Mouse (Mus musculus): ENCODE results near the gene Slc20a1.

Gene Slc20a1

DNA sequence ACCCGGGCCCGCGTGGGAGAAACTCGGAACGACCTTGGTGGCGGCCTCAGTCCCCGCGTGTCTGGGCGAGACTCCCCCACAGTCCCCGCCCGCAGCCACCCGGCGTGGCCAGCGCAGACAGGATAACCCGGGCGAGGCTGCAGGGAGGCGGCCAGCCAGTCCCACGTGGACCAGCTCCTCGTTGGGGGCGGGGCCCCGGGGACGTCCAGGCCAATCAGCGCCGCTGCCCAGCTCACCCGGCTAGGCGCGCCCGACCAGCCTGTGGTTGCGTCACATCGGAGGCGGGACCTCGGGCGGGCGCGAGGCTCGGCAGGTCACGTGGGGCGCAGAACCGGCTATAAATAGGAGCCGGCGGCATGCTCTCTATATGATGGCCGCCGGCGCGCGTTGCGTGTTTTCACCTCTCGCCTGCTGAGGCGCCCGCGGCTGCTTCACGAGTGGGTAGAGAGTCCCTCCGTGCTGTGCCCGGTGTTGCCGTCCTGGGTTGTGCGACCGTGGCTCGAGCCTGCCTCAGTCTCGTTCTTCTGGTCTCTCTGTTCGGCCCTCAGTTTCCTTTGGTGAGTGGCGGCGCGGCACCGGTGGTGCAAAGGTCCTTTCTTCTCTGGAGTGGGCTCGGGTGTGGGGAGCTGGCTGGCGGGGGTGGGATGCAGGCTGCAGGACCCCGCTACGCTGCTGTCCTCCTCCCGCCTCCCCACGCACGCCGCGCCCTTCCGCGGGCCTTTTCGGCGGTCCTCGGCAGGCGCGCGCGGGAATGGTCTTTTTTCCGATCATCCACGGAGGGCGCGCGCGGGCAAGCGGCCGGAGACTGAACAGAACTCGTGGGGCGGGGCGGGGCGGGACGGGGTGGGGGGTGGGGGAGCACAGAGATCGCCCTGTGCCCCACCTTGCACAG lies at the start of gene Slc20a1:
Slc20a1 (plus strand) TSS at position 329 of the 892 bp plus-strand sequence.
- peak; percentile 76 for DNase-seq (ENCODE audit: extremely low read depth, low read depth)

DNA sequence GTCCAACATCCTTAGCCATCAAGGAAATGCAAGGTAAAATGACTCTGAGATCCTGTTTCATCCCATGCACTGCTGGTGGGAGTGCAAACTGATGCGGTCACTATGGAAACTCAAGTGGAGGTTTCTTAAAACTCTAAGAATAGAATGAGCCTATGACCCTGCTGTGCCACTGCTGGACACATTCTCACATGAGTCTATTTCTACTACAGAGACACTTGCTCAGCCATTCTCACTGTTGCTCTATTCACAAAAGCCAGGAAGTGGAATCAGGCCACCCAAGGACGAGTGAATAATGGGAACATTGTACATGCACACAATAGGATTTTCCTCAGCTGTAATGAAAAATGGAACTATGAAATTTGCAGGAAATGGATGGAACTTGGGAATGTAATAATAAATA lies 49.7 kb upstream of the Slc20a1 start:
- no peak for DNase-seq (ENCODE audit: extremely low read depth, low read depth)

DNA sequence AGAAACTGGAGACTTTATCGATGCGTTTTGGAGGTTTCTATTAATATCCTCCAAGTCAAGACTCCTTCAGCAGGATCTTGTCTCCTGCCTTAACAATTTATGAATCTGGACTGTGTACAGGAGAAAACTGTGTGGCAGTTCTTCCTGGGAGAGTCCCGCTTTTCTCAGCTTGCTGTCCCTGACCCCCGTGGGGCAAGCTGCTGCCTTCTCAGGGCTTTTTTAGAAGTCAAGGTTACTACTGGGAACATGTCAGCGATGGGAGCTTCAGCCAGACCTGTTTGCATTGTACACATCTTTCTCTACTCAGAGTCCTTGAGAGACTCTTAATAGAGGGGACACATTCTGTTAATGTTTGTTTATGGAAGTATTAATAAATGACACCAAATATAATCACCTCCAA lies 48.2 kb upstream of the Slc20a1 start:
- no peak for DNase-seq (ENCODE audit: extremely low read depth, low read depth)

DNA sequence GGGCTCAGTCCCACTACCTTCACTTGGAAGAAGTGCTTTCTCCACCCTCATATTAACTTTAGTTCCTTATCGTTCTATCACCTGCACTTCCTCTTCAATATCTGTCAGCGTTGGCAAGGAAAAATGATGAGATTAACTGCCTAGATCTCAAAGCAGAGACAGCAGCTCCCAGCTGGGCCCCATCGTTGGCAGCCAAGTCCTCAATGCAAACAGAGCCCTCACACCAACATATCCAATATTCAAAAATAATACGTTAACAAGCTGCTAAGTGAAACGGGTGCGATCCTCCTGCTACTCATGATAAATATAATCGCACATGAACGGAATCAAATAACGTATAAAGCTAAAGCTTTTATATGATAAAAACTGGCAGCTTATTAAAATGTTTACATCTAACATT lies 47.5 kb upstream of the Slc20a1 start:
- no peak for DNase-seq (ENCODE audit: extremely low read depth, low read depth)

DNA sequence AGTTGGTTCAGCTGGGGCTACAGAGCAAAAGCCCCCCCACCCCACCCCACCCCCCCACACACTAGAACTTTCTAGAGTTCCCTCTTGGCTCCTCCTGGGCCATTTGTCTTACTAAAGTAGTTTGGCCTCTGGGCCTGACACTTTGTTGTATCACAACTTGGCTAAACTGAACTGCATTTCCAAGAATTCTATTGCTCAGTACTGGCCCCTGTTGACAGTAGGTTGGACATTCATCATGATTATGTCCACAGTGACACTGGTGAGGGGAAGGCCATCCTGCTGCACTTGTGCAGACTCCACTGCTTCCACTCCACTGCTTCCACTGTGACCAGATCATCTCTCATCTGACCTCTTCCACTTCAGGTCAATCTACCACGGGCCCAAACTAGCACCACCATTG lies 45.8 kb upstream of the Slc20a1 start:
- no peak for DNase-seq (ENCODE audit: extremely low read depth, low read depth)

DNA sequence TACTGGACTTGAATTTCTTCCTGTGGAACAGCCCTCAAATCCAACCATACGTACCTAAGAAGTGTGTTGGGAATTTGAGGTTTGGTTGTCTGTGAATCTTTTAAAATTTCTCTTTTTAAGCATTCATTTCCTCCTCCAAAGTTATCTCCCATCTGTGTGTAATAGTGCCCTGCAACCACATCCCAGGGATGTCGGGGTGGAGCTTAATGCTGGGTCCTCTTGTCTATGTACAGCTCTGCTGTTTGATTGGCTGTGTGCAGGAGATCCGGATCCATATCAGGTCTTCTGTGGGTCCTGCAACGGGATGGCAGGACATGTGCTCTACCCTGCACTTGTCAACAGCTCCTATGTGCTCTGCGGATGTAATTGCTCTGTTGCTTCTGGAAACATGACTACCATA lies 33.7 kb upstream of the Slc20a1 start:
- no peak for DNase-seq (ENCODE audit: extremely low read depth, low read depth)

DNA sequence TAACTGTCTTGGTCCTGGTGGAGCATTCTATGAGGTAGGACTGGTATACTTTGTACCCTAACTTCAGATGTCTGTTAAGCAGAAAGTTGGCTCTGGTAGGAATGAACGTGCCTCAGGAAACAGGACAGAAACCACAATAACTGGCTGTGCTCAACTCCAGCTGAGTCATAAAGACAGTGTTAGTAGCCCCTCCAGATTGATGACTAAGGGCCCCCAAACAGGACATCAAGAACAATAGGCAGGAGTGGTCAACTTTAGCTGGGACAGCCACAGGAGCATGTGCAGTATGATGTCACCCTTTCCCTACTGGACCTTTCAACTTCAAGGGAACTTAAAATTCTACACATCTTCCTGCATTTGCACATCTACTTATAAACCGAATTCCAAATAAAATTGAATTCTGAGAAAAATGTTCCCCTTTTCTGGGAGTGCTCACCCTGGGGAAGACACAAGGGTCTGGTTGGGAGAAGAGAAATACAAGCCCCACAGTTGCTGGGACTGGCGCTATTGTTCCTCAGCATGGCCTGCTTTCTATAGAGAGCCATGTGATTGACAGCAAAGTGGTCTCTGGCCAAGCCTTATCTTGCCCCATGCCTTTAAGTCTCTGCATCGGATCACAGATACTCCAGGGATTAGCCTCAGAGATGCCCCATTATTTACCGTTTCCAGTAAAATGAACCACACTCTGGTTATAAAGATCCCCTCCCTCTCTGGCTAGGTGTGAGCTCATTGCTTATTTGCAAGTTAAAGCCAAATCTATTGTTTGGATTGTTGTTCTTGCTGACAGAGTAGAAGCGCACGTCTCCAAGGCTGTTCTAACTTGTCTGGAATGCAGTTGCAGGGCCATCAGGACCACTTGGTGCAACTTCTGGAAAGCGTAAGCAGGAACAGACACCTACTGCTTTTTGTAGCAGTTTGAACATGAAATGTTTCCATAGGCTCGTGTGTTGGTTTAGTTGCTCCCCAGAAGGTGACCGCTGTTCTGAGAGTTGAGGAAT lies 31.8 kb upstream of the Slc20a1 start:
- no peak for DNase-seq (ENCODE audit: extremely low read depth, low read depth)

DNA sequence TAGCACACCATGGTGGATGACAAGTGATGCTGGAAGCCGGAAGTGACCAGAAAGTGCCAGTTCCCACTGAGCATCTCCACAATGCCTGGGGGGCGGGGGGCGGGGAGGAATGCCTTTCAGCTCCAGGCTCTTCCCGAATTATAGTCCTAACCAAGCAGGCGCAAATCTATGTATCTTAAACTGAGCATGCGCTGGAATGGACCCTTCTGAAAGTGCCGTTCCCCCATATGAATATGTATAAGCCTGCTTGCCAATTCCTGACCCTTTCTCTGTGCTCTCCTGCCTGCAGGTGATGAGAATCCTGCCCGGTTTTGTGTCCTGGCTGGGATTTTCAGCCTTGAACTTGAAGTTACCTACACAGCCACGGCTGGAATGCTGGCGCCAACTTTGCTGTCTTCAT lies 25.2 kb upstream of the Slc20a1 start:
- no peak for DNase-seq (ENCODE audit: extremely low read depth, low read depth)

DNA sequence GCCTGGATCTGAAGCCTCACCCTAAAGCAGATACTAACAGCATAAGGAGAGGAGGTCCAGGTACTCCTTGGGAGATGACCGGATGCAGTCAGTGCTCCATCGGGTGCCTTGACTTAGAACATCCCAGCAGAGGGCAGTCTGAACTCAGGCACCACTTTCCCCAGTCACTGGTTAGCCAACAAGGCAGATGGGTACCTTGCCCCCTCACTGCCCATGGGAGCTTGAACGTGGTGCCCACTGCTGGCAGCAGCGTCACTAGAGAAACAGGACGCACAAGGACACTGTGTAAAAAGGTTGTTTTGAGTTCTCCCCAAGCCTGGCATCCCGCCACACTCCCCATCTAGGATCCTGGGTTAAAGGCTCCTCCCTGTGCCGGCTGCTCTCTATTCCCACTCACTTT lies 24.1 kb upstream of the Slc20a1 start:
- DNase-seq (ENCODE audit: extremely low read depth, low read depth), result no peak

DNA sequence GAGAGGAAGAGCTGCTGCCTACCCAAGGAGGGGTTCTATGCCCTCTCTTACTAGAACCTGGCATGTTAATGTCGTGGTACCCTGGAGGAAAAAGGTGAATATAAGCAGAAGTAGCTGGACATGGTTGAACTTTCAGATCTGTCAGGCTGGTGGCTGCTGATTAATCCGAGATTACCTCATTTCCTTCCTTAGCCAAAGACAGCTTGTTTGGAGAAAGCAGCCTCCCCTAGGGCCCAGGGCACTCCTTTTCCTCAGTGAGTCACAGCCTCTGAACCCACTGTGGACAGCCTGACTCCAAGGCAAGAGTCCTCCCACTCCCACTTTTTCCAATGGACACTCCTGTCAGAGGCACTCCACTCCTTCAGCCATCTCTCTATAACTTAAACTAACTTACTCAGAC lies 22.9 kb upstream of the Slc20a1 start:
- no peak for DNase-seq (ENCODE audit: extremely low read depth, low read depth)

DNA sequence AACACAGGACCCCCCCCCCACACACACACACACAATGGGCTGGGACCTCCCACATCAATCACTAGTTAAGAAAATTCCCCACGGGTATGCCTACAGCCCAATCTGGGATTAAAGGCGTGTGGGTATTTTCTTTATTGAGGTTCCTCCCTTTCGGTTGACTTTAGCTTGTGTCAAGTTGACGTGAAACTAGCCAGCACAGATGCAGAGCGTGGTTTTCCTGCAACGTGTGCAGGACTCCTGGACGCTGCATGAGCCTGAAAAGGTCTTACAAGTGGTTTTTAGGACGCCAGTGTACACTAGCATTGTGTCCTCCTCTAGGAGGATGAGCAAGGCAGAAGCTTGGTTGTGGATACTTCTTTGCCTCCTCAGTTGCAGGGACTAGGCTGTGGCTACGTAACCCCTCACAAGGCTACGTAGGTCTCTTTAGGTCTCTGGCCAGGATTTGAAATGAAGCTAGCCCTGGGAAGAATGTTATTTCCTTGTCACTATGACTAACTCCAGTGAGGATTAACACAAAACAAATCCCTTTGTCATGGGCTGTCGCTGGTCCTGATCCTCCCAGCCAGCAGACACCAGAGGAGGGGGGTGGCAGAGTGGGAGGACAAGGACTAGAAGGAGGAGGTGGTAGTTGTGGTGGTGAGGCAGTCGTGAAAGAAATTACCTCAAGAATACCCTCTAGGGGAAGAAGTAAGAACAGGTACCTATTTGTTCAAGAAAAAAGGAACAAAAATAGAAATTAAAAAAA lies 21.7 kb upstream of the Slc20a1 start:
- DNase-seq (ENCODE audit: extremely low read depth, low read depth), result no peak

DNA sequence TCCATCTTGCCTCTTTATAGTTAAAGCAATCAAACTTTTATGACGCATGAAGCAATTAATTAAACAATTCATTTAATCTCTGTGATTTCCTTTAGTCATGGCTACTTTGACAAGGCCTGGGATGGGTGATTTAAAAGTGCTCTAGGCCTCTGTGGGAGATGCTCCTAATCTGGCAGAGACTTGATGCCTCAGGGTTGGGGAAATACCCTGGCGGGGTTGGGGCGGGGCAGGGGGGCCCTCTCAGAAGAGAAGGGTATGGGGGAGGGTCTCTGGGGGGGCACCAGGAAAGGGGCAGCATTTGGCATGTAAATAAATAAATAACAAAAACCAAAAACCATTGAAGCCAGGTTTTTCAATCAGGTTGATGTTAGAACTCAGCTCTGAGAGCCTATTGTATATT lies 20.9 kb upstream of the Slc20a1 start:
- DNase-seq (ENCODE audit: extremely low read depth, low read depth), result no peak

DNA sequence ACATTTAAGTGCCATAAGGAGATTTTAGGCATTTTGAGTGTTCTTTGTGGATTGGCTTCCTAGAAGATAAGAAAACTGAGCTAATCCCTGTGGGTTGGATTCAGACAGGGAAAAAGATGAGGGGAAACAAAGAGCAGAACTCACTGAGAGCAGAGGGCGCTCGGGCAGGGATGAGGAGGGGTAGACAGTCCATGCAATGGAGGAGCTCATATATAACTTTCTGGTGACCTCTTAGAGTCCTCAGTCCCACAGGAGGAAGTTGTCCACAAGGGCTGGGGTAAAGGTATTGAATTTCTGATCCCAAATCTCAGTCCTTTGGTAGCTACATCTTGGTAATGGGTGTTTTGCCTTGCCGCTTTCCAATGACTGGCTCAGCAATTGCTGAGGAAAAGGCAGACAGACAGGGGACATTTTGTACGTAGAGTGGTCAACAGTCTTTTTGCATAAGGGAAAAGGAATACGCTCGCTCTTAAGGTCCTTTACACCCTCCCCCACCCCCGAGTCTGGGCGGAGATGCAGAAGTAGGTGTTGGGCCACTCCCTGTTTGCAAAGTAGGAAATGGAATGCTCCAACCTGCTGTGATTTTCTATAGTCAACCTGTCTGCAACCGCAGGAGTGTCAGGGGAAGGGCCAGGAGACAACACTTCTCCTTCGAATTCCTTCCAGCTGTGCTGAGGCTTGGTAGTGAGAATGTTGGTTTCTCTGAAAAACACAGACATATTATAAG lies 20.2 kb upstream of the Slc20a1 start:
- no peak for DNase-seq (ENCODE audit: extremely low read depth, low read depth)

DNA sequence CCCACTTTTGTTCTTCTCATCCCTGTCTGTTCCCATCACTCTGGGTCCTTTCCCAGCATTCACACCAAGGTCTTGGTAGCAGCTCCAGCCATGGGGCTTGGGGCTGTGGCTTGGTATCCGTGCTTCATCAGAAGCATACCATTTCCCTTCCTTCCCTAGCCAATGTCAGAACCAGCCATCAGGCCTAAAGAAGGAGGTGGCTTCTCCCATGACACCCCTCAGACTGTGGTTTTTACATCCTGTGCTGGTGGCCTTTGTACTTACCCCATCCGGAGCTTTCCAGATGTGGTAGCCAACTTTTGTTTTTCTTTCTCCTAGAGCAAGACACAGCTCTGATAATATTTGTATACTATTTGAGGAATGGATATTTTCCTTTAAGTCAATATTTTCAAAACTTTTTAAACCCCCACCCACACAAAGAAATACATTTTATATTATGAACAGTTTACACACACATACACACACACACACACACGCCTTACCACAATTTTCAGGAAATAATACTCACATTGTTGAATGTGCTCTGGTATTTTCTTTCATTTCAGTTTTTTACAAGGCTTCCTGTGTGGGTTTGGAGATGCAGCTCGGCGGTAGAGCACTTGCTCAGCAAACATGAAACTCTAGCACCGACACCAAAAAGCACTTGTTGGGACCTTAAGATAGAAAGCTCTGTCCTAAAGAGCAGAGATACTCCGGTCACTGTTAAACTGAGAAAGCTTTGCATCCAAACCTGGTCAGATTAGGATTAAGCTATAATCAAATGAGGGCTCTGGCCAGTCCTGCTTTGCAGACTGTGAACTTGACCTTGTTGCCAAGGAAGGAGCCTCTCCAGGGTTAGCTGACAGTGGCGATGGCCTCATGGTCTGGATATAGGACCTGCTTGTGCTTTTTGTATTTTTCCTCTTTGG lies 18.4 kb upstream of the Slc20a1 start:
- no peak for DNase-seq (ENCODE audit: extremely low read depth, low read depth)

DNA sequence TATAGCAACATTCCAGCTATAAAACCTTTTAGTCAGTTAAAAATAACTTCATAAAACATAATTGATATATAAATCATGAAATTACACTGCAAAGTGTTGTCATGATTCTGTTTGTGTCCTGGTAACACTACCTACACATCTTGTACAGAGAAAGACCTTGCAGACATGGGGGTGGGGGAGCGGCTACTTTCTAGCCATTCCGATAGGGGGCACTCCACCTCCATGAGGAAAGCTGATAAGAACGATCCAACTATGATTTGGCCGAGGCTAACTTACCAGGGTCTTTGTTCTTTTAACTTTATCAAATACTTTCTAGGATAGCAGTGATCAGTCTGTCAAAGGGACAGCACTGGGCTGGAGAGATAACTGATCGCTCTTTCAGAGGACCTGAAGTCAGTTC lies 17.1 kb upstream of the Slc20a1 start:
- DNase-seq (ENCODE audit: extremely low read depth, low read depth), result no peak

DNA sequence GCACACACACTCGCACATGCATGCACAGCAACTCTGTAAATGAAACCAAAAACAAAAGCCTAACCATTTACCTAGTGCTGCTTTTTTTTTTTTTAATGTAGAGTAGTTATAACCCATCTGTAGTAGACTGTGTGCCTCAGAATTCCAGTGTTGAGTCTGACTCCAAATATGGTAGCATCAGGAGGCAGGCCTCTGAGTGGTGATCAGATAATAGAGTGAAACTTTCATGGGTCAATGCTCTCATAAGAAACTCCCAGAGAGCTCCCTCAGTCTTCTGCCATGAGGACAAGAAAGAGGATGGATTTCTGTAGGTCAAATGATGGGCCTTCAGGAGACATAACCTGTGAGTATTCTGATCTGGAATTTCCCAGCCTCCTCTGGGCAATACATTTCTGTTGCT lies 16.2 kb upstream of the Slc20a1 start:
- no peak for DNase-seq (ENCODE audit: extremely low read depth, low read depth)

DNA sequence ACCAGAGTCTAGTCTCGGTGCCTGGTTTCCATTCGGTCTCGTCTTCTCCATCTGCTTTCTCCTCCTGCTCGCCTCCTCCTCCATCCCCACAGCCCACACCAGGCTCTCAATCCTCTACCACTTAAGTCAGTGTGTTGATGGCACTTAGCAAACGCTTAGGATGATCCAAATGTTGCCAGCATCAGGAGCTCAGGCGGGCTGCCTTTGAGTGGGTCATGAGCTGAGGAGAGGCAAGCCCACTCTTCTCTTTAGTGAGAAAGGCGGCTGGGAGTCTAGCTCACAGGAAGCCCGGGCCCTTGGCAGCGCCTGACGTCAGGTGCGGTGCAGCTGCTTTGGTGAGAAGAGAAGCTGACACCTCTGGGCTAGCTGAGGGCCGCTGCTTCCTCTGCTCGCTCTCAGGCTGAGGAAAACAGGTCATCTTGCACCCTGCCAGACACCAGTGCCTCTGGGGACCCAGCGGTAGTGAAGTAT lies 15.0 kb upstream of the Slc20a1 start:
- DNase-seq (ENCODE audit: extremely low read depth, low read depth), result no peak

DNA sequence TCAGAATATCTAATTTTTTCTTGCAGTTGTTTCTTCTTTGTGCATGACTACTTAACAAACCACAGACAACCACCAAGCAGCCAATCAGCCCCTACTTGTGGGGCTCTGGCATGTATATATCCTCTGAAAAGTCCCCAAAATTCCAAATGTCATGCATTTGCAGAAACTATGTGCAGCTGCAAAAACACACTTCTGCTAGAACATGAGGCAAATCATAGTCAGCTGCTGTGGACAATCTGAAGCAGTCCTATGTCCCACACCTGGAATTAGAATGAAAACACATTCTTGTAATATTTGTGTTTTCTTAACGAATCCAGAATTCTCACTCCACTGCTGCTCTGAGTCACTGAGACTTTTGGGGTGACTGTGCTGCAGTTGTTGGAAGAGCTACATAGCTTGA lies 13.7 kb upstream of the Slc20a1 start:
- no peak for DNase-seq (ENCODE audit: extremely low read depth, low read depth)

DNA sequence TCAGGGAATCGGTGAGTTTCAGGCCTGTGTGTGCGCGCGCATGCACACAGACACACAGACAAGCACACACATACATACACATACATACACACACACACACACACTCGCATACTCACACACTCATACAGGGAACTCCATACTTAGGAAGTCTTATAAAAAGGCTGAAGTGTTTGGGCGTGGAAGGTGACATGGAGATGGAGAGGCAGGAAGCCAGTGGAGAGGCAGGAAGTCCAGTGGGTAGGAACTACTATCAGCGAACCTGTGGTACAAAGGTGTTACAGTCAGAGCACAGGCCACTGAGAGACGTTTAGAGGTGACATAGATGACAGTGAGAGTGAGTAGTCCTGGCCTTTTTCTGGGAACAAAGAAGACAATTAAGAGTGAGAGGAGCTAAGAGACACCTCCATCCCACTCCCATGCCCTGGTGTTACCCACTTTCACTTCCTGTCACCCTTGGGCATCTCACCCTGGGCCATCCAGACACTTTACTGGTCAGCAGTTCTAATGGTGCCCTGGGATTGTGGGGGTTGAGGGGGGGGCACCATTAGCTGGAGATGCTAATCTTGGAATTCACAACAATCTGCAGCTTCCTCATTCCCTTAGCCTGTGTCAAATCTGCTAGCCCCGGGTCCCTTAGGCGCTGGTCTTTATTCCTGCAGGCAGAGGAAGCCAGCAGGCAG lies 12.8 kb upstream of the Slc20a1 start:
- DNase-seq (ENCODE audit: extremely low read depth, low read depth), result no peak

Measured in MEL-GATA-1-ER (cell line).